Mouse (Mus musculus): ENCODE data around the gene Cped1. TPM values are rescaled to one million over a fixed set of nuclear protein-coding genes. Genes with fewer than 3 reads are reported as not detected.

Gene Cped1
- polyA plus RNA-seq, 1 experiment from 2014 or later, result 6.4 TPM

- H3K9me3 ChIP-seq (replicated peaks; ENCODE audit: control insufficient read depth, low read length), result no peaks in the 10 kb centered on the region
- H3K36me3 ChIP-seq (ENCODE audit: control insufficient read depth, insufficient read depth, low read length), result no peaks in the 10 kb centered on the region
- 25% methylated on average over 4 of the region's 4 CpGs for WGBS (ENCODE audit: insufficient replicate concordance)
- ATAC-seq (replicated peaks; ENCODE audit: insufficient number of reproducible peaks, low FRiP score, low TSS enrichment), result no peak
- no peak overlapping the region for H3K9ac ChIP-seq (ENCODE audit: low read depth, low read length)
- H3K27ac ChIP-seq (ENCODE audit: low read depth, low read length), result no peak overlapping the region
- H3K4me3 ChIP-seq (ENCODE audit: low read depth, low read length), result no peak overlapping the region
- peaks cover 30% of the 10 kb centered on the region for H3K27me3 ChIP-seq (ENCODE audit: control insufficient read depth, insufficient read depth, low read length)
- peaks cover 10% of the 10 kb centered on the region; the same call in 1 of the 2 replicates for H3K4me1 ChIP-seq (ENCODE audit: control insufficient read depth, insufficient read depth, low read length)
- H3K4me2 ChIP-seq, result no peak overlapping the region
Measured at GRCm38 (mm10) chr6:22292056-22292455, 306.3 kb downstream of the Cped1 start.

DNA sequence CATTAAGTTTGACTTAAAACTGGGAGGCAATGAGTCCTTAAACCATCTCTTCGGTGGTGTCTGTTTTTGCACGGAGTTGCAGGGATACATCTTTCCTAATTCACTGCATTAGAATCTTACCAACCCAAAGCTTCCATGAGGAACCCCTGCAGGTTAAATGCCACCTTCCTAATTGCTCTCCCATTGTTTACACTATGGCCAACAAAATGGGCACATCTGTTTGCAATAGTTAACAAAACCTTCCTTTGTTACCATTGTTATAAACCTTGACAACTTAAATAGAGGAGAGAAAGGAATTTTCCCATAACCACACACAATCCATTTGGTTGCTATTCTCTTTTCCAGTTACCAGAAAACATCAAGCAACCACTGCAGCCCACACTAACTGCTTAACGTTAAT lies 308.2 kb downstream of the Cped1 start:
- no peak overlapping the region for H3K4me2 ChIP-seq
- no peak overlapping the region for H3K4me3 ChIP-seq (ENCODE audit: low read depth, low read length)
- H3K4me1 ChIP-seq (ENCODE audit: control insufficient read depth, insufficient read depth, low read length), result peaks cover 4% of the 10 kb centered on the region; the same call in 1 of the 2 replicates
- H3K27ac ChIP-seq (ENCODE audit: low read depth, low read length), result no peak overlapping the region
- no peaks in the 10 kb centered on the region for H3K36me3 ChIP-seq (ENCODE audit: control insufficient read depth, insufficient read depth, low read length)
- H3K9ac ChIP-seq (ENCODE audit: low read depth, low read length), result no peak overlapping the region
- no peak for ATAC-seq (replicated peaks; ENCODE audit: insufficient number of reproducible peaks, low FRiP score, low TSS enrichment)
- H3K9me3 ChIP-seq (replicated peaks; ENCODE audit: control insufficient read depth, low read length), result no peaks in the 10 kb centered on the region
- H3K27me3 ChIP-seq (ENCODE audit: control insufficient read depth, insufficient read depth, low read length), result peaks cover 13% of the 10 kb centered on the region
- WGBS (ENCODE audit: insufficient replicate concordance), result 63% methylated on average over 3 of the region's 3 CpGs

GRCm38 (mm10) chr6:22297028-22297427 lies 311.3 kb downstream of the Cped1 start:
- Histone ChIP-seq H3K4me2 (no peak overlapping the region), H3K9ac (ENCODE audit: low read depth, low read length) (no peak overlapping the region), H3K4me3 (ENCODE audit: low read depth, low read length) (no peak overlapping the region), H3K36me3 (ENCODE audit: control insufficient read depth, insufficient read depth, low read length) (no peaks in the 10 kb centered on the region), H3K27me3 (ENCODE audit: control insufficient read depth, insufficient read depth, low read length) (no peaks in the 10 kb centered on the region), H3K27ac (ENCODE audit: low read depth, low read length) (no peak overlapping the region), H3K9me3 (replicated peaks; ENCODE audit: control insufficient read depth, low read length) (no peaks in the 10 kb centered on the region), H3K4me1 (ENCODE audit: control insufficient read depth, insufficient read depth, low read length) (no peaks in the 10 kb centered on the region)
- ATAC-seq (replicated peaks; ENCODE audit: insufficient number of reproducible peaks, low FRiP score, low TSS enrichment), result no peak
- WGBS (ENCODE audit: insufficient replicate concordance), result 71% methylated on average over 6 of the region's 6 CpGs

DNA sequence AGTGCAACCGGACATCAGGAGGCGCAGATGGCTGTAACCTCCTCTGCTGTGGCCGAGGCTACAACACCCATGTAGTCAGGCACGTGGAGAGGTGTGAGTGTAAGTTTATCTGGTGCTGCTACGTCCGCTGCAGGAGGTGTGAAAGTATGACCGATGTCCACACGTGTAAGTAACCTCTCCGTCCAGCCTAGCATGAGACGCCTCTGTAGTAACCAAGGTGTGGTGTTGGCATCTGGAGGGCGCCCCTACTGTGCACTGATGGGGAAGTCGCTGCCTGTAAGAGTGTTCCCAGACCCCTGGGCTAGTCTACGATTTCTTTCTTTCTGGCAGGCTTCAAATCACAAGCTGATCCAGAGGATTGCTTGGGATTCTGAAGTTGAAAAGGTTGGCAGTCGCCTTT lies 312.3 kb downstream of the Cped1 start:
- H3K4me2 ChIP-seq, result no peak overlapping the region
- WGBS (ENCODE audit: insufficient replicate concordance), result 41% methylated on average over 14 of the region's 14 CpGs

More for the DNA sequence above, 312.3 kb downstream of the Cped1 start:
- ATAC-seq (replicated peaks; ENCODE audit: insufficient number of reproducible peaks, low FRiP score, low TSS enrichment), result no peak
- H3K9me3 ChIP-seq (replicated peaks; ENCODE audit: control insufficient read depth, low read length), result no peaks in the 10 kb centered on the region
- no peak overlapping the region for H3K27ac ChIP-seq (ENCODE audit: low read depth, low read length)
- no peak overlapping the region for H3K9ac ChIP-seq (ENCODE audit: low read depth, low read length)
- no peaks in the 10 kb centered on the region for H3K36me3 ChIP-seq (ENCODE audit: control insufficient read depth, insufficient read depth, low read length)
- H3K27me3 ChIP-seq (ENCODE audit: control insufficient read depth, insufficient read depth, low read length), result no peaks in the 10 kb centered on the region
- H3K4me1 ChIP-seq (ENCODE audit: control insufficient read depth, insufficient read depth, low read length), result no peaks in the 10 kb centered on the region
- no peak overlapping the region for H3K4me3 ChIP-seq (ENCODE audit: low read depth, low read length)

Other genes starting within 250 kb of the Cped1 start
- 70.1 and 74.8 TPM in 2 replicates for gene Tspan12, start 133.4 kb upstream of the Cped1 start, polyA plus RNA-seq (2014; fragmentation: Nextera tagmentation; extraction: Ambion mirVana)
- 21.3 and 27.0 TPM in 2 replicates for gene Ing3, start 36.3 kb upstream of the Cped1 start, polyA plus RNA-seq (2014; fragmentation: Nextera tagmentation; extraction: Ambion mirVana)